Comparison of ENCODE assay signal across 11 mouse cellular contexts in genomic region chr3:85337881-85338754, GRCm38 (mm10).
A peak's percentile ranks its signal among the peaks of the same experiment; 100 is the strongest.
DNase-seq lines count a peak whose midpoint lies in the region; ATAC-seq and TF ChIP-seq lines count a peak whose summit lies in the region.
"Had no signal": no experiment of that assay in that cellular context is flagged by ENCODE, and none has a peak within 500 bp of the region (broad histone marks: within the 10 kb centered on the region; RNA-seq: fewer than 3 reads in every experiment).

No protein-coding gene starts in this region.

- no peaks in the 10 kb centered on the region for H3K4me1 ChIP-seq in heart, adult 2 months (ENCODE audit: control insufficient read depth, insufficient read depth, low read length)
- H3K4me1 ChIP-seq in forebrain, embryonic 13.5 days: peaks cover 22% of the 10 kb centered on the region
- H3K4me1 ChIP-seq in intestine, postnatal 0 days (replicated peaks; ENCODE audit: control insufficient read depth, insufficient read depth, low read length): no peaks in the 10 kb centered on the region

- no peak for TF ChIP-seq POLR2A in heart, adult 2 months (IDR thresholded peaks at IDR 0.05; ENCODE audit: insufficient read depth, low read depth, low read length)

- no peak overlapping the region for H3K4me2 ChIP-seq in forebrain, embryonic 13.5 days
- no peak overlapping the region for H3K4me2 ChIP-seq in intestine, postnatal 0 days (replicated peaks; ENCODE audit: low read depth)
- H3K4me2 ChIP-seq: liver, embryonic 11.5 days had no signal

- intact Hi-C loops in heart, adult 2 months (cut with DNase I): loop anchor here (2.0 to 10.0 kb wide), 3 partner anchors 65 to 411 kb away; no protein-coding TSS in a partner anchor
- intact Hi-C loops in heart, postnatal 14 days (cut with DNase I): loop anchor here (5.0 kb wide), 1 partner anchor 411 kb away; no protein-coding TSS in a partner anchor

- DNase-seq in heart, adult 2 months: no peak
- DNase-seq in heart, postnatal 14 days: no peak
- DNase-seq in ES-CJ7 (ENCODE audit: low read depth, low spot score): peak; percentile 81
- peak; percentile 24 for DNase-seq in kidney, postnatal 14 days
- DNase-seq in cerebellum, adult 18-20 months: no peak
- no peak for DNase-seq in gastrocnemius, postnatal 4 days (ENCODE audit: low spot score in 2 of 2)
- DNase-seq: gastrocnemius, postnatal 36 days had no signal

- peak overlapping the region; percentile 79 for H3K27ac ChIP-seq in heart, adult 2 months
- H3K27ac ChIP-seq in forebrain, embryonic 13.5 days: no peak overlapping the region
- no peak overlapping the region for H3K27ac ChIP-seq in intestine, postnatal 0 days (ENCODE audit: low read depth, low read length)

- H3K9ac ChIP-seq in heart, adult 2 months (ENCODE audit: low read depth, low read length): no peak overlapping the region
- no peak overlapping the region for H3K9ac ChIP-seq in forebrain, embryonic 13.5 days
- H3K9ac ChIP-seq in intestine, postnatal 0 days (ENCODE audit: low read depth, low read length): no peak overlapping the region

- no peak overlapping the region for H3K4me3 ChIP-seq in heart, adult 2 months
- no peak overlapping the region for H3K4me3 ChIP-seq in forebrain, embryonic 13.5 days
- no peak overlapping the region for H3K4me3 ChIP-seq in intestine, postnatal 0 days (ENCODE audit: low read depth, low read length)

- ATAC-seq in forebrain, embryonic 13.5 days: peak; percentile 71
- no peak for ATAC-seq in intestine, postnatal 0 days
- ATAC-seq: lung, postnatal 0 days had no signal

- H3K9me3 ChIP-seq in forebrain, embryonic 13.5 days (replicated peaks): no peaks in the 10 kb centered on the region
- no peaks in the 10 kb centered on the region for H3K9me3 ChIP-seq in intestine, postnatal 0 days (ENCODE audit: control insufficient read depth)

- no peak for TF ChIP-seq EP300 in heart, adult 2 months (IDR thresholded peaks at IDR 0.05; ENCODE audit: insufficient read depth, low read depth, low read length)

- H3K36me3 ChIP-seq in heart, adult 2 months (ENCODE audit: control insufficient read depth, insufficient read depth, low read length): 0 out of 2 replicates have a peak, but pooled peaks cover 2% of the 10 kb centered on the region
- H3K36me3 ChIP-seq in forebrain, embryonic 13.5 days (ENCODE audit: poor library complexity, severe bottlenecking): no peaks in the 10 kb centered on the region
- H3K36me3 ChIP-seq in intestine, postnatal 0 days (ENCODE audit: control insufficient read depth, insufficient read depth): no peaks in the 10 kb centered on the region

- WGBS in heart, adult 2 months: 85% methylated on average over 7 of the region's 7 CpGs
- 28% methylated on average over 7 of the region's 7 CpGs for WGBS in forebrain, embryonic 13.5 days
- WGBS in intestine, postnatal 0 days: 88% methylated on average over 7 of the region's 7 CpGs

- no peaks in the 10 kb centered on the region for H3K79me2 ChIP-seq in heart, adult 2 months (replicated peaks; ENCODE audit: control insufficient read depth, insufficient read depth, low read length)

- TF ChIP-seq CTCF in heart, adult 2 months (IDR thresholded peaks at IDR 0.05): no peak
- TF ChIP-seq CTCF in intestine, postnatal 0 days (IDR thresholded peaks at IDR 0.05; ENCODE audit: low read depth): no peak

- no peaks in the 10 kb centered on the region for H3K27me3 ChIP-seq in heart, adult 2 months (ENCODE audit: control insufficient read depth, insufficient read depth, low read length)
- H3K27me3 ChIP-seq in forebrain, embryonic 13.5 days: no peaks in the 10 kb centered on the region
- H3K27me3 ChIP-seq in intestine, postnatal 0 days (replicated peaks; ENCODE audit: control insufficient read depth, insufficient read depth, low read length): no peaks in the 10 kb centered on the region

Comparison
In these comparisons a context has a peak if more than half of its experiments do, and no peak if none do; other contexts are left out.
1. DNase-seq: peak in ES-CJ7 (single experiment) and kidney, postnatal 14 days (single experiment); none in heart, adult 2 months (0 of 2), heart, postnatal 14 days (0 of 2), cerebellum, adult 18-20 months (0 of 2) and gastrocnemius, postnatal 4 days (0 of 2).